Mouse (Mus musculus) G1E (cell line): ENCODE results near the gene Bri3bp.

Experiments used
- CTCF ChIP-seq: IDR thresholded peaks from 2 replicates; pipeline ENCODE4 v1.5.1; 2012; ENCODE audit warnings: low read depth, low read length, inconsistent platforms, mixed read lengths
- GATA1 ChIP-seq: IDR thresholded peaks from 2 replicates; pipeline ENCODE4 v1.6.1; 2012; ENCODE audit warnings: borderline replicate concordance, low read length, inconsistent platforms, mixed read lengths
- GATA2 ChIP-seq: IDR thresholded peaks from 2 replicates; pipeline ENCODE4 v1.6.1; 2012; ENCODE audit warnings: low read depth, low read length, inconsistent platforms, borderline replicate concordance
- POLR2AphosphoS5 ChIP-seq: IDR thresholded peaks from 2 replicates; pipeline ENCODE4 v1.6.1; 2012; ENCODE audit warnings: low read depth, low read length, inconsistent platforms; ENCODE audit not compliant: insufficient replicate concordance
- TAL1 ChIP-seq: conservative IDR thresholded peaks from 2 replicates; pipeline ENCODE4 v1.6.1; 2012; ENCODE audit warnings: low read depth, low read length, inconsistent platforms, mixed read lengths

GRCm38 (mm10) chr5:125441234-125442114 lies at the start of gene Bri3bp:
- TF ChIP-seq CTCF (no peak), GATA1 (no peak), TAL1 (no peak), POLR2AphosphoS5 (no peak), GATA2 (no peak)
